Mouse (Mus musculus): ENCODE data around the gene Trmo. TPM values are rescaled to one million over a fixed set of nuclear protein-coding genes. Genes with fewer than 3 reads are reported as not detected.

Trmo gene
- polyA plus RNA-seq, 1 experiment = 8.1 TPM

DNA sequence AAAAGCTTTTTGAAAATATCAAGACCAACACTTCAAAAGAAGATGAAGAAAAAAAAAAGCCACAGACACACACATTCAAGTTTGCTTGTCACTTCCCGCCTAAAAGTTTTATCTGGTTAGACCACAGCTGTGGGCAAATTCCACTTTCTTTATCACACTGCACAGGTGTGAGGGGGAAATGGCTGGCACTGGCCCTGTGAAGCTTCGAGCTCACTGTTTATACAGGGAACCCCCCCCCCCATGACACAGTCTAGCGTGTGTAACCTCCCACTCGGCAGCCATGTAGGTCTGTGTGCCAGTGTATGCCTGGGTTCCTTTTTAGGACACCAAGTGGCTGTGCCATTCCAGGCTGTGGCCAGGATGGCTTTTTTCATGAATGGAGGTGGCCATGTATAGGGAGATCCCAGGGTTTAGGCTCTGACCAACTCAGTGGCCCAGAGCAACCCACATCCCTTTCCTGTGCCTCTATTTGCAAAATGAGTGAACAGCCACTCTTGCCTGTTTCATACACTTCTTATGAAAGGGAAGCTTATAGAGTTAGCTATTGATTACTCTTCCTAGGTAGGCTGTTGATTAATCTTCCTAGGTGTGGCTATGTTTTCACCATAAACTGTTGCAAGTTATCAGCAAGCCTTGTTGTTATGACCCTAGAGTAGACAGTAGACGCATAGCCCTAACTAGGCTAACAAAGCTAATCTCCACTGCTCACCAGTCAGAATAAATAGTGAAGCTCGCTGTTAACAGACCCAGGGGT, 15.0 kb upstream of the Trmo start:
- no peak for DNase-seq (ENCODE audit: low read depth)
- TF ChIP-seq CTCF (IDR thresholded peaks at IDR 0.05; ENCODE audit: borderline replicate concordance, extremely low read depth, insufficient read depth, insufficient read length) = no peak
- no peak for TF ChIP-seq POLR2A (IDR thresholded peaks at IDR 0.05; ENCODE audit: borderline replicate concordance, extremely low read depth, insufficient read depth, insufficient read length, poor library complexity, severe bottlenecking)

GRCm38 (mm10) chr4:46398839-46399238, 9.6 kb upstream of the Trmo start:
- DNase-seq (ENCODE audit: low read depth) = no peak
- TF ChIP-seq CTCF (IDR thresholded peaks at IDR 0.05; ENCODE audit: borderline replicate concordance, extremely low read depth, insufficient read depth, insufficient read length) = no peak
- TF ChIP-seq POLR2A (IDR thresholded peaks at IDR 0.05; ENCODE audit: borderline replicate concordance, extremely low read depth, insufficient read depth, insufficient read length, poor library complexity, severe bottlenecking) = no peak

DNA sequence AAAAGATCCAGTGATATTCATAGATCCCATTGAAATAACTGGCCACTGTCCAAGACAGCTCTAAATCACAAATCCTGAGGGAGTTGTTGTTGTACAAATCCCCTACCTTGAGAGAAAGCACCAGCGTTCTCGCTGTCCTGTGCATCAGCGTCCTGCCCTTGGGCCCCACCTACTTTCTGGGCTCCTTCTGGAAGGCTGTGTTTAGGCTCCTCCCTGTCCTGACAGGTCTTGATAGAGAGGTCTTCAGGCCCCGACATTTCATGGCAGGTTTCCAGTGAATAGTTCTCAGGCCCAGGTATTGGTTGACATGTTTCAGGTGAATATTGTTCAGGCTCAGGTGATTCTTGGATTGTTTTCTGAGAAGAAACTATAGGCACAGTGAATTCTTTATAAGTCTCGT, 6.5 kb upstream of the Trmo start:
- DNase-seq (ENCODE audit: low read depth) = no peak
- TF ChIP-seq CTCF (IDR thresholded peaks at IDR 0.05; ENCODE audit: borderline replicate concordance, extremely low read depth, insufficient read depth, insufficient read length) = no peak
- no peak for TF ChIP-seq POLR2A (IDR thresholded peaks at IDR 0.05; ENCODE audit: borderline replicate concordance, extremely low read depth, insufficient read depth, insufficient read length, poor library complexity, severe bottlenecking)

DNA sequence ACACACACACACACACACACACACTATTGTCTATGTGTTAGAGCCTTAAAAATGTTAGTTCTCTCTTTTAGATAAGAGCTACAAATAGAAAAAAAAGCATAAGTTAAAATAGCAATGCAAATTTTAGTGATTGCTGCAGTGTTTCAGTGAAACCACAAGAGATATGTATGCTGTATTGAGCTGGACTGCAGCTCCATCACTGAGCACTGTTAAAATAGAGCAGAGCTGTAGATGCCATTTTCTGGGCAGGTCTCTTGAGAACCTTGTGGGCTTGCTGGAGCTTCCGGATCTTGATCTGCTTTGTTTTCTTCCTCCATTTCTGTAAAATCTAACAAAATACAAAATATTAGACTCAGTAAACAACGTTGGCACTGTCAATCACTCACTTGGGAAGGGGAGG, 5.2 kb upstream of the Trmo start:
- no peak for TF ChIP-seq POLR2A (IDR thresholded peaks at IDR 0.05; ENCODE audit: borderline replicate concordance, extremely low read depth, insufficient read depth, insufficient read length, poor library complexity, severe bottlenecking)
- no peak for DNase-seq (ENCODE audit: low read depth)

- peak; percentile 91 for DNase-seq (ENCODE audit: low read depth)
- no peak for TF ChIP-seq POLR2A (IDR thresholded peaks at IDR 0.05; ENCODE audit: borderline replicate concordance, extremely low read depth, insufficient read depth, insufficient read length, poor library complexity, severe bottlenecking)
- peak; percentile 83; the same call in 1 of the 2 replicates for TF ChIP-seq CTCF (IDR thresholded peaks at IDR 0.05; ENCODE audit: borderline replicate concordance, extremely low read depth, insufficient read depth, insufficient read length)
These were observed 1.2 kb upstream of the Trmo start for GRCm38 (mm10) chr4:46390390-46390970.

- DNase-seq (ENCODE audit: low read depth) = peak; percentile 73
These were observed 540 bp upstream of the Trmo start for GRCm38 (mm10) chr4:46389612-46390341.

DNA sequence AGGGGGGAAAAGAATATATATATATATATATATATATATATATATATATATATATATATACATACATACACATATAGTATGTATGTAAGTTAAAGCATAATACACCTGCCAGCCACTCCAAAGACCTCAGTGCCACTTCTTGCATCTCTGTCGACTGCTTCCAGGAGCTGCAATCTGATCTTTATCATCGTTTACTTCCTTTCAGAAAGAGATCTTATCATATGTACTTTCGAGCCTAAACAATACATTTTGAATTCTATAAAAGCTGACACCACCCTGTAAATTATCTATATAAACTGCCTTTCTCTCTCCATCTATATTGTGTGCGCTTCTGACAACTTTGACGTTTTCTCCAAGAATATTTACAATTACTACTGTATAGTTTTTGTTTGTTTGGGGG, 681 bp downstream of the Trmo start:
- TF ChIP-seq CTCF (IDR thresholded peaks at IDR 0.05; ENCODE audit: borderline replicate concordance, extremely low read depth, insufficient read depth, insufficient read length) = no peak
- no peak for TF ChIP-seq POLR2A (IDR thresholded peaks at IDR 0.05; ENCODE audit: borderline replicate concordance, extremely low read depth, insufficient read depth, insufficient read length, poor library complexity, severe bottlenecking)
- peak; percentile 12 for DNase-seq (ENCODE audit: low read depth)

More at GRCm38 (mm10) chr4:46389612-46390341, 540 bp upstream of the Trmo start:
- TF ChIP-seq POLR2A (IDR thresholded peaks at IDR 0.05; ENCODE audit: borderline replicate concordance, extremely low read depth, insufficient read depth, insufficient read length, poor library complexity, severe bottlenecking) (no peak), CTCF (IDR thresholded peaks at IDR 0.05; ENCODE audit: borderline replicate concordance, extremely low read depth, insufficient read depth, insufficient read length) (no peak)

DNA sequence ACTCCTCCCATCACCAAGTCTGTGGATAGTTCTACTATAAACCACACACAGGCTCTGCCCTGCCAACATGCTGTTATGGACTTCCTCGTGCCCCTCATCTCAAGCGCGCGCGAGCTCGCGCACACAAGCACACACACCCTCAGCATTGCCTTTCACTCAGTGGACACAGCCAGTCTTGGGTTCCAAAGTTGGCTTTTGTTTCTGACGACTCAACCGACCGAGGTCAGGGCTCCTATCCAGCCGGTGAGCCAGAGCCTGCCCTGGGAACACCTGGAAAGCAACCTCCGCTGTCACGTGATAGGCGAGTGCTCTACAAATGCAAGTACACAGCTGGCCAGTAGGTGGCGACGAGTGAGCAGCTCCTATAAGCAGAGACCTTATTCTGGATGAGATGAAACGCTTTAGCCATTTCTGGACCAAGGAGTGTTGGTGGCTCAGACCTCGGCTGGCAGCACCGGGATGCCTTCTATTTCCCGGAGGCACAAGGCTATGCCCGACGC, 14.3 kb downstream of the Trmo start:
- peak; percentile 83 for DNase-seq (ENCODE audit: low read depth)
- TF ChIP-seq CTCF (IDR thresholded peaks at IDR 0.05; ENCODE audit: borderline replicate concordance, extremely low read depth, insufficient read depth, insufficient read length) = peak; percentile 86
- TF ChIP-seq POLR2A (IDR thresholded peaks at IDR 0.05; ENCODE audit: borderline replicate concordance, extremely low read depth, insufficient read depth, insufficient read length, poor library complexity, severe bottlenecking) = no peak

DNA sequence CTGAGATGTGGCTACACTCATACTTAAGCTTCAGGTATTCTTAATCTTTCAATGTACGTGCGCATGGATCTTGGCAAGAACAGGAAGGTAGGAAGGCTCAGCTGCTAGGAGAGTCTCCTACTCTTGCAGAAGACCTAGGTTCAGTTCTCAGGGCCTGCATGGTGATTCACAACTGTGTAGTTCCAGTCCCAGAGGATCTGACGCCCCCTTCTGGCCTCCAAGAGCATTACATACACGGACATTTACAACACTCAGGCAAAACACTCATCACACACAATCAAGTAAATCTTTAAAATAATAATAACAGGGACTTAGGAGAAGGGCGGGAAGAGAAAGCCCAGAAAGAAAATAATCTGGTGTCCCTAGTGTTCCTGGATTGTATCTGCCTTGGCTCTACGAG, 14.8 kb downstream of the Trmo start:
- peak; percentile 48; the same call in 1 of the 2 replicates for TF ChIP-seq CTCF (IDR thresholded peaks at IDR 0.05; ENCODE audit: borderline replicate concordance, extremely low read depth, insufficient read depth, insufficient read length)
- no peak for TF ChIP-seq POLR2A (IDR thresholded peaks at IDR 0.05; ENCODE audit: borderline replicate concordance, extremely low read depth, insufficient read depth, insufficient read length, poor library complexity, severe bottlenecking)
- no peak for DNase-seq (ENCODE audit: low read depth)

- peak; percentile 87 for DNase-seq (ENCODE audit: low read depth)
- no peak for TF ChIP-seq POLR2A (IDR thresholded peaks at IDR 0.05; ENCODE audit: borderline replicate concordance, extremely low read depth, insufficient read depth, insufficient read length, poor library complexity, severe bottlenecking)
- no peak for TF ChIP-seq CTCF (IDR thresholded peaks at IDR 0.05; ENCODE audit: borderline replicate concordance, extremely low read depth, insufficient read depth, insufficient read length)
These were observed 18.2 kb downstream of the Trmo start for GRCm38 (mm10) chr4:46371030-46371429.

DNA sequence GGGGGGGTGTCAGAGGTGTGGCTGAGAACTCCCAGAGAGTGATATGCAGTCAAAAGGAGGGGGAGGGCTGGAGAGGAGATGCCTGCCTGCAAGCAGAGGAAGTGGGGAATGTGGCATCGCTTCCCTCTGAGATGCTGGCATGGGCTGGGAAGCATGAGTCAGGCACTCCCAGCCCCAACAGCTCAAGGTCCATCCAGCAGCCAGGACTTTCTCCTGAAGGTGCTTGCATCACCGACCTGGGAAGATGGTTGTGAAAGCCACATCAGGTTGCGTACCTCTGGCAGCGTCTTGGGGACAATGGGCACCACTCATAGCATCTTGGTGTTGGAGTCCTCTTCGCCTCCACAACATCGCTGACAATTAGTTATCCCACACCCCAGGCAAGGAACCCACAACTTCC, 18.8 kb downstream of the Trmo start:
- DNase-seq (ENCODE audit: low read depth) = no peak
- TF ChIP-seq CTCF (IDR thresholded peaks at IDR 0.05; ENCODE audit: borderline replicate concordance, extremely low read depth, insufficient read depth, insufficient read length) (no peak), POLR2A (IDR thresholded peaks at IDR 0.05; ENCODE audit: borderline replicate concordance, extremely low read depth, insufficient read depth, insufficient read length, poor library complexity, severe bottlenecking) (no peak)

Data from brain, embryonic 14.5 days (tissue).